Mouse (Mus musculus): ENCODE data around the gene Ahdc1. TPM values are rescaled to one million over a fixed set of nuclear protein-coding genes. Genes with fewer than 3 reads are reported as not detected.
"Not testable (repeated sequence)": the region's sequence is repeated elsewhere in the genome, so short reads cannot be mapped to it uniquely, and the experiment has no call there.

Ahdc1 gene
- polyA plus RNA-seq, 1 experiment from 2014 or later: 14.6 TPM

DNA sequence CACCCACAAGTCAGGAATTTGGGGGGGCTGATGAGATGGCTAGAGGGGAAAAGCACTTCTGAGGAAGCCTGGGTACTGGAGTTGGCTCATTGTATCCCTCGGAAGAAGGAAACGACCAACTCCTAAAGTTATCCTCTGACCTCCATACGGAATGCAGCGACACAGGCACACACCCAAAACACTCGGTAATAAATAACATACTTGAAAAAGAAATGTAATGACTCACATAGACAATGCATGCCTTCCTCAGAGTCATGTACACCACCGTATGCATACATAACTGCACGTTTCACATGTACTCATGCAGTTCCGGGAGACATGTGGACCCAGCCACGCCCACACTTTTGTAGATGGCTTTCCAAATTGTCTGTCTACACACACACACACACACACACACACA lies 78.3 kb downstream of the Ahdc1 start:
- Histone ChIP-seq H3K27me3 (no peaks in the 10 kb centered on the region), H3K4me1 (peaks cover 74% of the 10 kb centered on the region)
- WGBS: 76% methylated on average over 9 of the region's 9 CpGs

DNA sequence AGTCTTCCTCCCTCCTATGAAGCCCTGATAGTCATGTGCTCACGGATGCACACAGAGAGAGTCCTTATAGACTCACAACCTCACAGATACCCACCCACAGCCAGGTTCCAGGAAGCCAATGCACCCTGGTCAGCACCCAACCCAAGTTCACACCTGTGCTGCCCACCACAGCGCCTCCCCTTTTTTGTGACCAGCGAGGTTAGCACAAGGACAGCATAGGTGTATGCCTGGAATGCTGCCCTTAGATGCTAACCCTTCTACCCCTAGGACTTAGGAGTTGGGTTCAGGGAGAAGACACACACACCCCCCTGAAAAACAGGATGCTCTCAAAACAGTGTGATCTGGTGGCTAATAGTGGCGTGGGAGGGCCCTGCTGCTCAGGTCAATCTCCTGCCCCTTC lies 78.7 kb downstream of the Ahdc1 start:
- H3K4me2 ChIP-seq (replicated peaks): no peak overlapping the region
- H3K4me3 ChIP-seq: no peak overlapping the region
- H3K36me3 ChIP-seq: no peaks in the 10 kb centered on the region
- H3K27me3 ChIP-seq: no peaks in the 10 kb centered on the region
- no peaks in the 10 kb centered on the region for H3K9me3 ChIP-seq
- WGBS: 73% methylated on average over 4 of the region's 4 CpGs
- ATAC-seq (ENCODE audit: insufficient number of reproducible peaks, insufficient read depth, low FRiP score, low TSS enrichment): no peak
- H3K27ac ChIP-seq: peak overlapping the region; percentile 87
- peaks cover 73% of the 10 kb centered on the region for H3K4me1 ChIP-seq
- no peak overlapping the region for H3K9ac ChIP-seq

More for the DNA sequence above, 78.3 kb downstream of the Ahdc1 start:
- Histone ChIP-seq H3K4me2 (replicated peaks) (no peak overlapping the region), H3K36me3 (no peaks in the 10 kb centered on the region), H3K27ac (no peak overlapping the region), H3K9me3 (no peaks in the 10 kb centered on the region), H3K4me3 (no peak overlapping the region), H3K9ac (no peak overlapping the region)
- no peak for ATAC-seq (ENCODE audit: insufficient number of reproducible peaks, insufficient read depth, low FRiP score, low TSS enrichment)

DNA sequence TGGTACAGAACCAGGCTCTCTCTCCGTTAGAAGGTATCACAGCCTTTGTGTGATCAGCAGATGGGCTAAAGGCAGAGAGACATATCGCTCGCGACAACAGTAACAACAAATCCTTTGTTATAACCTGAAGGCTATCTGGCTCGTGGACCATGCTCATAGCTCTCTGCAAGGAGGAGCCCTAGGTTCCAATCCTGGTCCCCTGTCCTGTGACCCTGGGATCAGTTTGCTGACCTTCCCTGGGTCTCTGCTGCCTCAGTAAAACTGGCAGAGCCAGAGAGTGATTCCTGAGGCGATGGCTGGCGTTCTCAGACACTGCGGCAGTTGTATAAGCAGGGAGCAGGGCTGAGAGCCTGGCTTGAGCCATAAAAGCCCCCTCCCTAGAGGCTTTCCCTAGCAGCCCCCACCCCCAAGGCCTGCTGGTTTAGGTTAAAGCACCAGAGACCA lies 79.2 kb downstream of the Ahdc1 start:
- peak; percentile 2; the same call in 1 of the 2 replicates for ATAC-seq (ENCODE audit: insufficient number of reproducible peaks, insufficient read depth, low FRiP score, low TSS enrichment)
- Histone ChIP-seq H3K36me3 (no peaks in the 10 kb centered on the region), H3K9me3 (no peaks in the 10 kb centered on the region), H3K27ac (peak overlapping the region; percentile 87), H3K4me2 (replicated peaks) (peak overlapping the region; percentile 21), H3K4me1 (peaks cover 73% of the 10 kb centered on the region), H3K4me3 (no peak overlapping the region), H3K9ac (no peak overlapping the region; the same call in 1 of the 2 replicates), H3K27me3 (no peaks in the 10 kb centered on the region)
- WGBS: 20% methylated on average over 8 of the region's 8 CpGs

DNA sequence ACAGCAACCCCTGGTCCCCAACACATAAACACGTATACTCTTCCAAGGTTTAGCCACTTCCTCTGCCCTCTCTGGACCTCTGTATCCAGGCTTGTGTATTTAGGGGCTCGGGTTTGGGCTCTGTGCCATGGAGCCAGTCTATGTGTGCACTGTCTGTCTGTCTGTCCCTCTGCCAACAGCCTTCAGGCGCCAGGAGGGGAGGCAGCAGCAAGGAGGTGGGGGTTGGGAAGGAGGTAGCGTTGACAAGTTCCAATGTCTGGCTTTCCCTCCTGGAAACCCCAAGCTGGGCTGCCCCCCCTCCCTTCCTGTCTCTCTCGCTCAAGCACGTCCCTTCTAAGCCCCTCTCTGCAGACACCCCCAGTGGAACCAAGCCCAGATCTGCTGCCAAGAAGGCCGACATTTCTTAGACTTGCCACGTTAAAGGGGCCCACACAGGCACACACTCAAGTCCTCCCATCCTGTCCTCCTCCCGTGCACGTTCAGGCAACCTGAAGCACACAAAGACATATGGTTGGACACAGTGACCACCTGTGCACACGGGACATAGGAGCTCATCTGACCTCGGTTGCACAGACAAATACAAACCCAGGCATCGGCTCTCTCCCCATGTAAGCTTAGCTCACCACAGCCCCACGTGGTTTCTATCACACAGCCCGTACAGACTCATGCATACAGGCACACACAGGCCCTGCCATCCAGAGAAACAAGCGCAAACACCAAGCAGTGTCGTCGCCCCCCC lies 79.8 kb downstream of the Ahdc1 start:
- Histone ChIP-seq H3K27me3 (no peaks in the 10 kb centered on the region), H3K9me3 (no peaks in the 10 kb centered on the region), H3K4me2 (replicated peaks) (peak overlapping the region; percentile 21), H3K36me3 (no peaks in the 10 kb centered on the region), H3K4me1 (peaks cover 72% of the 10 kb centered on the region), H3K4me3 (no peak overlapping the region), H3K9ac (no peak overlapping the region; the same call in 1 of the 2 replicates), H3K27ac (peak overlapping the region; percentile 87)
- 0 out of 2 replicates have a peak, but pooled peaks have one; percentile 55 for ATAC-seq (ENCODE audit: insufficient number of reproducible peaks, insufficient read depth, low FRiP score, low TSS enrichment)
- 15% methylated on average over 18 of the region's 18 CpGs for WGBS

DNA sequence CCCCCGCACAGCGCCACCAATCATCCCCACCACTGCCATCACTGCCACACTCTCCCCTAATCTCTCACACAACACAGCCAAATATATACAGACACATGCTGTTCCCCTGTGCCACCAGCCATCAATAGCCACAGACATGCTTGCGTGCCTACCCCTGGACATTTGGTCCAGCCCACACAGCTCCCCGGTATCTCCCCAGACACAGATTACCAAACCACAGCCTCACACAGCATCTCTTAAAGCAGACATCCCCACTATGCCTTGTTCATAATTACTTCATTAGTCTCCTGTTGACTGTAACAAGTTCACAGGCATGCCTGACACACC lies 80.4 kb downstream of the Ahdc1 start:
- 61% methylated on average over 4 of the region's 4 CpGs for WGBS
- peaks cover 66% of the 10 kb centered on the region for H3K4me1 ChIP-seq

DNA sequence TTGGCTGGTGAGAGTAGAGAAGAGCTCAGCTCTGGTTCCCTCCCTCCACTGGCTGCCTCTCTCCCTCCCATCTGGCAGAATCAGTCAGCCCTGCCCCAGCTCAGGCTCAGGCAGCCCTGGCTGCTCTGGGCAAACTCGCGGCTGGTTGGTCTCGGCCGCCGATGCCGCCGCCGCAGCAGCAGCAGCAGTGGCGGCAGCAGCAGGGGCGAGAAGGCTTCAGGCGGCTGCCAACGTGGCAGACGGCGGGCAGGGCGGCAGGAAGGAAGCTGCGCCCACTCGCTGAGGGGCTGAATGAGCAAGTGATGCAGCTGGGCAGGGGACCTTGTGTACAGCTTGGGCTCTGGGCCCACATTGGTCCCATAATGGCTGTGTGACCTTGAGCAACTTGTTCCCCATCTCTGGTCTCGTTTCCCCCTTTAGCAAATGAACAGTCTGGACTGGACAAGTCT lies 81.4 kb downstream of the Ahdc1 start:
- ATAC-seq (ENCODE audit: insufficient number of reproducible peaks, insufficient read depth, low FRiP score, low TSS enrichment): 0 out of 2 replicates have a peak, but pooled peaks have one; percentile 28
- WGBS: 6% methylated on average over 18 of the region's 18 CpGs
- peaks cover 58% of the 10 kb centered on the region for H3K4me1 ChIP-seq
- peak overlapping the region; percentile 40 for H3K4me2 ChIP-seq (replicated peaks)
- H3K4me3 ChIP-seq: peak overlapping the region; percentile 9; the same call in 1 of the 2 replicates
- H3K27me3 ChIP-seq: no peaks in the 10 kb centered on the region
- H3K9ac ChIP-seq: peak overlapping the region; percentile 19; the same call in 1 of the 2 replicates
- no peaks in the 10 kb centered on the region for H3K9me3 ChIP-seq
- H3K27ac ChIP-seq: peak overlapping the region; percentile 87
- no peaks in the 10 kb centered on the region for H3K36me3 ChIP-seq

More for the DNA sequence above, 80.4 kb downstream of the Ahdc1 start:
- Histone ChIP-seq H3K9ac (no peak overlapping the region), H3K9me3 (no peaks in the 10 kb centered on the region), H3K4me3 (no peak overlapping the region), H3K27ac (peak overlapping the region; percentile 87), H3K4me2 (replicated peaks) (peak overlapping the region; percentile 21; the same call in 1 of the 2 replicates), H3K36me3 (no peaks in the 10 kb centered on the region), H3K27me3 (no peaks in the 10 kb centered on the region)
- ATAC-seq (ENCODE audit: insufficient number of reproducible peaks, insufficient read depth, low FRiP score, low TSS enrichment): no peak

DNA sequence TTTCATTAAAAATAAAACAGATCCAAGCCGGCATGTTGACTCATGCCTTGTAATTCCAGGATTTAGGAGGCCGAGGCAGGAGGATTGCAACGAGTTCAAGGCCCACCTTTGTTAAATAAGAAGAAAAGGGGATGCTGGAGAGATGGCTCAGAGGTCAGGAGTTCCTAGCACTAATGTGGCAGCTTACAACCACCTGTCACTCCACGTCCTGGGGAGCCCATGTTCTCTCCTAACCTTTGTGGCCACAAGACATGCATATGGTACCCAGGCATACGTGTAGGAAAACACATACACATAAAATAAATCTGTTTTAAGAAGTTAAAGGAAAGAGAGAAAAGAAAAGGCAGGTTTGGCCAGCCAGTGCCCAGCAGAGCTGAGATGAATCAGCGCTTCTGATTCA lies 82.0 kb downstream of the Ahdc1 start:
- Histone ChIP-seq H3K9me3 (no peaks in the 10 kb centered on the region), H3K4me3 (no peak overlapping the region), H3K4me2 (replicated peaks) (no peak overlapping the region), H3K27ac (peak overlapping the region; percentile 69; the same call in 1 of the 2 replicates), H3K4me1 (peaks cover 52% of the 10 kb centered on the region), H3K36me3 (no peaks in the 10 kb centered on the region), H3K27me3 (no peaks in the 10 kb centered on the region), H3K9ac (0 out of 2 replicates have a peak overlapping the region, but pooled peaks have one; percentile 32)
- WGBS: 62% methylated on average over 6 of the region's 6 CpGs
- ATAC-seq (ENCODE audit: insufficient number of reproducible peaks, insufficient read depth, low FRiP score, low TSS enrichment): no peak

DNA sequence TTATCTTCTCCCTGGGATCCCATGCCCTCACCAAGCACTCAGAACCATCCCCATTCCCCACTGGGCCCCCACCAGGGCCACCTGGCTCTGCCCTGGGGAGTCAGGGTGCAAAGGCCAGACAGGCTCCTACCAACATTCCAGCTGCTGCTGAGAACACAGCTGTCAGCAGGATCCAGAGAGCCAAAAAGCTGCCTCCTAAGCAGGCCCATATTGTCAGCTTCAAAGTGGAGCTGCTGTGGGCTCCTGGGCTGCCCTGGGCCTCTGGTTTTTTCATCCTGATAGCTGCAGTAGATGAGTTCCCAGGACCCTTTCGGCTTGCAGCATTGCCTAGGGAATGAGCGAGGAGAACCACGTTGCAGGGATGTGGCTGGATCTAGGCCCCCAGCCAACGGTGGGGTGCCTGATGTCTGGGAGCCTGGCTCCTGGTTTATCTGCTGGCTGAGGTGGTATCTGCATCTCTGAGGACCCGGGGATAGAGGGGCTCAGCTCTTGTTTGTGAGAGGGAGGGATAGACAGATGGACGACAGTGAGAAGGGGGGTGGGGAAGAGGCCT lies 82.5 kb downstream of the Ahdc1 start:
- Histone ChIP-seq H3K4me1 (peaks cover 52% of the 10 kb centered on the region), H3K27me3 (no peaks in the 10 kb centered on the region), H3K4me2 (replicated peaks) (no peak overlapping the region), H3K4me3 (no peak overlapping the region), H3K27ac (peak overlapping the region; percentile 69), H3K9me3 (no peaks in the 10 kb centered on the region), H3K36me3 (no peaks in the 10 kb centered on the region), H3K9ac (peak overlapping the region; percentile 32; the same call in 1 of the 2 replicates)
- ATAC-seq (ENCODE audit: insufficient number of reproducible peaks, insufficient read depth, low FRiP score, low TSS enrichment): no peak
- WGBS: 25% methylated on average over 6 of the region's 6 CpGs

DNA sequence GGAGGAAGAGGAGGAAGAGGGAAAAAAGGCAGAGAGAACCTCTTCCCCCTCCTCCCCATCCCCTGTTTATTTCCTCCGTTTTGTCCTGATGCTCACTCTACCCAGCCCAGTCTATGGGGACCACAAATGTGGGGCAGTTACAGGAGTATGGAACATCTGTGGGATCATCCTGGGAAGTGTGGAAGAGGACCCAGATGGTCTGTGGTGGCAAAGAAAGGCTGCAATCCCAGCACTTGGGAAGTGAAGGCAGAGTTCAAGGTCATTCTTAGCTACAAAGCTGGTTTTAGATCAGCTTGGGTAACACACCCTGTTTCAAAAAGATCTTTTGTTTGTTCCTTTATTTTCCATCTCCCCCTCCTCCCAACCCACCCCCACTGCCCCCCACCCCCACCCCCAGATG lies 83.2 kb downstream of the Ahdc1 start:
- 45% methylated on average over 1 of the region's 1 CpGs for WGBS
- H3K4me1 ChIP-seq: peaks cover 52% of the 10 kb centered on the region
- no peaks in the 10 kb centered on the region for H3K27me3 ChIP-seq
- ATAC-seq (ENCODE audit: insufficient number of reproducible peaks, insufficient read depth, low FRiP score, low TSS enrichment): no peak
- no peaks in the 10 kb centered on the region for H3K9me3 ChIP-seq
- no peak overlapping the region for H3K4me3 ChIP-seq
- 0 out of 2 replicates have a peak overlapping the region, but pooled peaks have one; percentile 69 for H3K27ac ChIP-seq
- no peaks in the 10 kb centered on the region for H3K36me3 ChIP-seq
- H3K4me2 ChIP-seq (replicated peaks): no peak overlapping the region
- H3K9ac ChIP-seq: 0 out of 2 replicates have a peak overlapping the region, but pooled peaks have one; percentile 32

DNA sequence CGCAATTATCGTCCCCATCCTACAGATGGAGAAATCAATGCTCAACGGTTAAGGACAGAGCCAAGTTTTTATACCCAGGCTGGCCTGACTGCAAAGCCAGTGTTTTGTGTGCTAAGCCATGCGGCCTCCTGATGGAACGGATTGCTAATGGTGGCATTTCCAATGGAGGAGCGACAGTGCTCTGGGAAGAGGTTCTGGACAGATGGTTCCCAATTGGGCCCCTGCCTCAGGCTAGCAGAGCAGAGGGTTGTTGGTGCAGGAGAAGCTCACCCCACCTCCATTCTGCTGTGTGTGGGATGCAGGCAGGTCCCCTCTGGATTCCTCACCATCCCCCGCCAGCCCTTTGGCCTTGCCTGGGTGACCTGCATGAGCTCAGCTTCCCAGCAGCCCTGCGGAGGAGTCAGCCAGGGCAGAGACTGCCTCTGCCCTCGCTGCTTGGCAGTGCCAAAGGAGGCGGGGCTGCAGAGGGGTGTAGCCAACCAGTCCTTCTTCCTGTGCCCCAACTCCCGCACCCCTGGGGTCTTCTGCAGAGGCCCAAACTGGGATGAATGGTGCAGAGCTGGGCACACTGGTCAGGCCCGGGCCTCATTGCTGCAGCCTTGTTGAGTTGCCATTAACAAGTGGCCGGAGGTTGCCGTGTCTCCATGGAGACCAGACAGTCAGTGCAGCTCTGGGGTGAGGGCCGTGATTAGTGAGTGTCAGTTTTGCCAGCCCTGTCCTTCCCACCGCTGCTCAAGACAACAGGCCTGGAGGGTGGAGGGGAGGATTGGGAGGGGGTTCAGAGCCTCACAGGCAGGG lies 84.1 kb downstream of the Ahdc1 start:
- peaks cover 46% of the 10 kb centered on the region for H3K4me1 ChIP-seq
- no peaks in the 10 kb centered on the region for H3K27me3 ChIP-seq

DNA sequence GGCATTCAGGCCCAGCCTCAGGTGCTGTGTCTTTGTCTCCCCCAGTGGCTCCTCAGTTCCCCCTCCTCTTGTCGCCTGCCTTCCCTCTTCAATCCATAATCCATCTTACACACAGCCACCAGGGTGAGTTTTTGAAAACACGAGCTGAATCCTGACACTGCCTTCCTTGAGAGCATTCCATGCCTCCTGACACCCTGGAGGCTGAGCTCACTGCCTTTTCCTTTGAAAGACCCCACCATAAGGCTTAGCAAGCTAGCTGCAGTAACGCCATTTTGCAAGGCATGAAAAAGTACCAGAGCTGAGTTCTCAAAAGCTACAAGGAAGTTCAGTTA lies 84.6 kb downstream of the Ahdc1 start:
- ATAC-seq (ENCODE audit: insufficient number of reproducible peaks, insufficient read depth, low FRiP score, low TSS enrichment); H3K4me3 ChIP-seq: not testable (repeated sequence)
- 10% methylated on average over 2 of the region's 3 CpGs for WGBS

More for the DNA sequence above, 84.1 kb downstream of the Ahdc1 start:
- WGBS: 36% methylated on average over 16 of the region's 16 CpGs
- Histone ChIP-seq H3K27ac (peak overlapping the region; percentile 30), H3K9me3 (no peaks in the 10 kb centered on the region), H3K9ac (0 out of 2 replicates have a peak overlapping the region, but pooled peaks have one; percentile 31), H3K36me3 (no peaks in the 10 kb centered on the region), H3K4me2 (replicated peaks) (peak overlapping the region; percentile 23), H3K4me3 (no peak overlapping the region)
- peak; percentile 44 for ATAC-seq (ENCODE audit: insufficient number of reproducible peaks, insufficient read depth, low FRiP score, low TSS enrichment)

More for the DNA sequence above, 84.6 kb downstream of the Ahdc1 start:
- not testable (repeated sequence) for H3K27me3 ChIP-seq, H3K9me3 ChIP-seq, H3K36me3 ChIP-seq
- Histone ChIP-seq H3K9ac (0 out of 2 replicates have a peak overlapping the region, but pooled peaks have one; percentile 31), H3K4me2 (replicated peaks) (peak overlapping the region; percentile 23), H3K27ac (peak overlapping the region; percentile 30), H3K4me1 (peaks cover 41% of the 10 kb centered on the region)

All from embryonic facial prominence, embryonic 12.5 days (tissue).